Mouse (Mus musculus): ENCODE results near the gene Baz1a.
A peak's percentile ranks its signal among the peaks of the same experiment; 100 is the strongest.
"Not testable (repeated sequence)": the region's sequence is repeated elsewhere in the genome, so short reads cannot be mapped to it uniquely, and the experiment has no call there.

Gene Baz1a

GRCm38 (mm10) chr12:55007361-55008008 lies 6.7 kb downstream of the Baz1a start:
- no peak for DNase-seq (ENCODE audit: low read depth, low spot score)

GRCm38 (mm10) chr12:55006071-55006470 lies 8.1 kb downstream of the Baz1a start:
- DNase-seq (ENCODE audit: low read depth, low spot score), result no peak

GRCm38 (mm10) chr12:55004396-55004795 lies 9.8 kb downstream of the Baz1a start:
- no peak for DNase-seq (ENCODE audit: low read depth, low spot score)

GRCm38 (mm10) chr12:55003843-55004242 lies 10.3 kb downstream of the Baz1a start:
- peak; percentile 33 for DNase-seq (ENCODE audit: low read depth, low spot score)

- DNase-seq (ENCODE audit: low read depth, low spot score), result not testable (repeated sequence)
Observed at GRCm38 (mm10) chr12:55002532-55002931, 11.6 kb downstream of the Baz1a start.

- DNase-seq (ENCODE audit: low read depth, low spot score), result peak; percentile 92
Observed at GRCm38 (mm10) chr12:54999016-54999690, 15.0 kb downstream of the Baz1a start.

- peak; percentile 73 for DNase-seq (ENCODE audit: low read depth, low spot score)
Observed at GRCm38 (mm10) chr12:54998411-54998810, 15.7 kb downstream of the Baz1a start.

- peak; percentile 83 for DNase-seq (ENCODE audit: low read depth, low spot score)
Observed at GRCm38 (mm10) chr12:54996979-54997474, 17.1 kb downstream of the Baz1a start.

GRCm38 (mm10) chr12:54995965-54996364 lies 18.2 kb downstream of the Baz1a start:
- no peak for DNase-seq (ENCODE audit: low read depth, low spot score)

- DNase-seq (ENCODE audit: low read depth, low spot score), result no peak
Observed at GRCm38 (mm10) chr12:54994418-54994817, 19.7 kb downstream of the Baz1a start.

GRCm38 (mm10) chr12:54994068-54994386 lies 20.1 kb downstream of the Baz1a start:
- peak; percentile 59 for DNase-seq (ENCODE audit: low read depth, low spot score)

GRCm38 (mm10) chr12:54993246-54994067 lies 20.7 kb downstream of the Baz1a start:
- peak; percentile 88 for DNase-seq (ENCODE audit: low read depth, low spot score)

GRCm38 (mm10) chr12:54992814-54993213 lies 21.3 kb downstream of the Baz1a start:
- DNase-seq (ENCODE audit: low read depth, low spot score), result no peak

GRCm38 (mm10) chr12:54988323-54988850 lies 25.8 kb downstream of the Baz1a start:
- DNase-seq (ENCODE audit: low read depth, low spot score), result peak; percentile 78

- DNase-seq (ENCODE audit: low read depth, low spot score), result peak; percentile 61
Observed at GRCm38 (mm10) chr12:54987156-54987555, 27.0 kb downstream of the Baz1a start.

GRCm38 (mm10) chr12:54986052-54986717 lies 28.0 kb downstream of the Baz1a start, which contains the start of gene Gm20403:
Gene Gm20403 (minus strand): TSS chr12:54986529.
- DNase-seq (ENCODE audit: low read depth, low spot score), result peak; percentile 89

- DNase-seq (ENCODE audit: low read depth, low spot score), result peak; percentile 75
Observed at GRCm38 (mm10) chr12:54985257-54986051, 28.7 kb downstream of the Baz1a start.

- DNase-seq (ENCODE audit: low read depth, low spot score), result peak; percentile 81
Observed at GRCm38 (mm10) chr12:54984701-54985256, 29.4 kb downstream of the Baz1a start.

GRCm38 (mm10) chr12:54982935-54983715 lies 31.0 kb downstream of the Baz1a start:
- DNase-seq (ENCODE audit: low read depth, low spot score), result no peak

Measured in A20 (cell line).